Mouse (Mus musculus) limb, embryonic 11.5 days (tissue): Measurements from ENCODE around the gene 2310046K23Rik. TPM values are rescaled to one million over a fixed set of nuclear protein-coding genes. Genes with fewer than 3 reads are reported as not detected.

Source experiments
- polyA plus RNA-seq: library from polyadenylated mRNA; unstranded; fragments of >200 nt; fragmentation: Nextera tagmentation; extraction: Ambion mirVana; gene quantifications from 2 replicates; pipeline ENCODE4 v1.2.1, GENCODE M21; 2014

2310046K23Rik gene
- polyA plus RNA-seq, 1 experiment from 2014 or later = not detected

Other genes starting within 250 kb of the 2310046K23Rik start
- not detected in 2 replicates for gene Sprr2a3, start 249.1 kb downstream of the 2310046K23Rik start, polyA plus RNA-seq
- gene Sprr2b, start 217.9 kb downstream of the 2310046K23Rik start, polyA plus RNA-seq = not detected in 2 replicates
- gene Sprr2d, start 195.4 kb downstream of the 2310046K23Rik start, polyA plus RNA-seq = not detected in 2 replicates
- not detected in 2 replicates for gene Sprr2e, start 182.4 kb downstream of the 2310046K23Rik start, polyA plus RNA-seq
- not detected in 2 replicates for gene Sprr2f, start 169.3 kb downstream of the 2310046K23Rik start, polyA plus RNA-seq
- not detected in 2 replicates for gene Sprr2h, start 148.8 kb downstream of the 2310046K23Rik start, polyA plus RNA-seq
- gene Sprr2i, start 126.5 kb downstream of the 2310046K23Rik start, polyA plus RNA-seq = not detected in 2 replicates
- not detected in 2 replicates for gene Sprr2j-ps, start 116.4 kb downstream of the 2310046K23Rik start, polyA plus RNA-seq
- gene Gm9774, start 105.1 kb downstream of the 2310046K23Rik start, polyA plus RNA-seq = 4.9 and 5.8 TPM in 2 replicates
- gene Sprr2k, start 101.9 kb downstream of the 2310046K23Rik start, polyA plus RNA-seq = not detected in 2 replicates
- gene Sprr1b, start 95.7 kb downstream of the 2310046K23Rik start, polyA plus RNA-seq = not detected in 2 replicates
- gene Sprr3, start 75.8 kb downstream of the 2310046K23Rik start, polyA plus RNA-seq = not detected in 2 replicates
- not detected in 2 replicates for gene Sprr1a, start 48.6 kb downstream of the 2310046K23Rik start, polyA plus RNA-seq
- gene Sprr4, start 34.0 kb downstream of the 2310046K23Rik start, polyA plus RNA-seq = not detected in 2 replicates
- gene Ivl, start 39.2 kb upstream of the 2310046K23Rik start, polyA plus RNA-seq = not detected in 2 replicates
- gene Smcp, start 54.5 kb upstream of the 2310046K23Rik start, polyA plus RNA-seq = not detected in 2 replicates
- not detected in 2 replicates for gene 2210017I01Rik, start 73.0 kb upstream of the 2310046K23Rik start, polyA plus RNA-seq
- not detected in 2 replicates for gene Lce6a, start 87.1 kb upstream of the 2310046K23Rik start, polyA plus RNA-seq
- not detected in 2 replicates for gene Lce1a1, start 113.8 kb upstream of the 2310046K23Rik start, polyA plus RNA-seq
- gene Lce1b, start 122.4 kb upstream of the 2310046K23Rik start, polyA plus RNA-seq = not detected in 2 replicates
- gene Lce1a2, start 135.8 kb upstream of the 2310046K23Rik start, polyA plus RNA-seq = not detected in 2 replicates
- not detected in 2 replicates for gene Lce1c, start 144.7 kb upstream of the 2310046K23Rik start, polyA plus RNA-seq
- not detected in 2 replicates for gene Lce1d, start 152.7 kb upstream of the 2310046K23Rik start, polyA plus RNA-seq
- not detected in 2 replicates for gene Lce1e, start 174.6 kb upstream of the 2310046K23Rik start, polyA plus RNA-seq
- gene Lce1f, start 185.8 kb upstream of the 2310046K23Rik start, polyA plus RNA-seq = not detected in 2 replicates
- gene Gm38119, start 204.6 kb upstream of the 2310046K23Rik start, polyA plus RNA-seq = not detected in 2 replicates
- gene Lce1g, start 217.8 kb upstream of the 2310046K23Rik start, polyA plus RNA-seq = not detected in 2 replicates
- gene Lce1h, start 230.6 kb upstream of the 2310046K23Rik start, polyA plus RNA-seq = not detected in 2 replicates
- not detected in 2 replicates for gene Lce1i, start 244.4 kb upstream of the 2310046K23Rik start, polyA plus RNA-seq